Mouse (Mus musculus): ENCODE data around the gene Vezf1.

DNA sequence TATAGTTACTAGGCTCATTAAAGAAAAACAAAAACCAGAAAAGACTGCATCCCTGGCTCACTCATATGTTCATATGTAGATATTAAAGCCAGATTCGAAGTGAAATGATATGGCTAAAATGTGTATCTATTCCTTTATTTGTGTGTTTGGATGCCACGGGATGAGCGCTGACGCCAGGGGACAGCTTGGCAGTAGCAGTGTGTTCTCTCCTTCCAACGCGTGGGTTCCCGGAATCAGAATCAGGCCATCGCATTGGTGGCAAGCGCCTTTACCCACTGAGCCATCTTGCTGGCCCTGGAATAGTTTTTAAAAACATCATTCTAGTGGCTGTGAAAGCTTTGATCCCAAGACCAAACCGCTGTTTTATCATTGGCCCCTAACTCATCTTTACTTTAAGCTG is 61.9 kb downstream of the Vezf1 start:
- no peak for TF ChIP-seq POLR2A (IDR thresholded peaks at IDR 0.05; ENCODE audit: borderline replicate concordance, extremely low read depth, insufficient read depth, insufficient read length, poor library complexity, severe bottlenecking)
- no peak for TF ChIP-seq CTCF (IDR thresholded peaks at IDR 0.05; ENCODE audit: borderline replicate concordance, extremely low read depth, insufficient read depth, insufficient read length)
